Mouse (Mus musculus) heart, postnatal 0 days (tissue): ENCODE measurements around the gene H2-M10.5. TPM values are rescaled to one million over a fixed set of nuclear protein-coding genes. Genes with fewer than 3 reads are reported as not detected.
A peak's percentile ranks its signal among the peaks of the same experiment; 100 is the strongest.

Experiments
- ATAC-seq: fragments of 200-750 bp; cut with Nextera tagmentation; 2 replicates; pipeline ENCODE4 v1.8.0; 2017; ENCODE audit warnings: low read depth, moderate number of reproducible peaks, moderate library complexity; ENCODE audit not compliant: insufficient read depth
- DNase-seq: peaks from one replicate; pipeline ENCODE4 v3.0.0-alpha.2; 2016; ENCODE audit warnings: low spot score
- H3K27ac ChIP-seq: fragments of 300-500 bp; sonication (generic); 2 replicates; pipeline ENCODE4 v1.5.1; 2014; ENCODE audit warnings: low read depth, mild to moderate bottlenecking
- H3K27me3 ChIP-seq: fragments of 300-500 bp; sonication (generic); 2 replicates; pipeline ENCODE4 v1.6.1; 2014; ENCODE audit warnings: low read length, mixed read lengths; ENCODE audit not compliant: control insufficient read depth, insufficient read depth
- H3K36me3 ChIP-seq: fragments of 300-500 bp; sonication (generic); replicated peaks from 2 replicates; pipeline ENCODE4 v1.6.1; 2014; ENCODE audit warnings: low read length, mixed read lengths; ENCODE audit not compliant: control insufficient read depth, insufficient read depth
- H3K4me1 ChIP-seq: fragments of 300-500 bp; sonication (generic); 2 replicates; pipeline ENCODE4 v1.6.1; 2014; ENCODE audit warnings: antibody characterized with exemption; ENCODE audit not compliant: control insufficient read depth, insufficient read depth
- H3K4me2 ChIP-seq: fragments of 300-500 bp; sonication (generic); 2 replicates; pipeline ENCODE4 v1.6.1; 2014; ENCODE audit warnings: low read depth, mild to moderate bottlenecking, low read length, moderate library complexity
- H3K4me3 ChIP-seq: fragments of 300-500 bp; sonication (generic); 2 replicates; pipeline ENCODE4 v1.5.1; 2014; ENCODE audit warnings: low read depth, low read length
- H3K9ac ChIP-seq: fragments of 300-500 bp; sonication (generic); replicated peaks from 2 replicates; pipeline ENCODE4 v1.6.1; 2014; ENCODE audit warnings: low read depth, low read length, mixed read lengths
- H3K9me3 ChIP-seq: fragments of 300-500 bp; sonication (generic); replicated peaks from 2 replicates; pipeline ENCODE4 v1.6.1; 2016; ENCODE audit warnings: low read length; ENCODE audit not compliant: control insufficient read depth
- CTCF ChIP-seq: IDR thresholded peaks from 2 replicates; pipeline ENCODE4 v1.5.1; 2016; ENCODE audit warnings: antibody characterized with exemption, control low read depth, low read depth
- EP300 ChIP-seq: IDR thresholded peaks from 2 replicates; pipeline ENCODE4 v1.6.1; 2016; ENCODE audit warnings: antibody characterized with exemption, low read depth
- WGBS: fragments of 180-500 bp; shearing (Covaris S2); extraction: QIAGEN DNeasy Blood & Tissue Kit; methylation state at CpG from one replicate; pipeline ENCODE4 v1.1.7; 2014; 5-methylcytosine and 5-hydroxymethylcytosine counted together
- polyA plus RNA-seq: library from polyadenylated mRNA; unstranded; fragments of >200 nt; fragmentation: Nextera tagmentation; extraction: Ambion mirVana; gene quantifications from 2 replicates; pipeline ENCODE4 v1.2.1, GENCODE M21; 2015
- total RNA-seq: library from RNA; depleted of rRNA; stranded (reverse); fragments of >200 nt; gene quantifications from 2 replicates; pipeline ENCODE4 v1.2.3, GENCODE M21; 2014; ENCODE audit warnings: low replicate concordance; rRNA removed

H2-M10.5 gene
- total and polyA plus RNA-seq, 2 experiments from 2014 or later, result not detected

DNA sequence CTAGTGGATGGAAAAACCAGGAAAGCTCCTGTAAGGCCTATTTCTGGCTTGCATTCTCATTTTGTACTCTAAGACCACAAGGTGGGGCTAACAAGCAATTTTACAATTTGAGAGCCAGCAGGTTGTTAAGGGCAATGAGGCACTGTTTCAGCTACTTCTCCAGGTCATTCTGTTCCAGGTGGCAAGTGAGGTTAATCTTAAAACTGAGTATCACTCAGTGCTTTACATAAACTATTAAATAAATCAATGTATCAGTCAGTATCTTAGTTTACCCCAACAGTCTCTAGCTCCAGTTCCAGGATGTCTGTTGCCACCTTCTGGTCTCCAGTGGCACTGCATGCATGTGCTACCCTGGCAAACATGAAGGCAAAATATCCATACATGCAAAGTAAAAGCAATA is 51.3 kb downstream of the H2-M10.5 start:
- no peaks in the 10 kb centered on the region for H3K36me3 ChIP-seq
- H3K4me2 ChIP-seq, result no peak overlapping the region
- no peak overlapping the region for H3K4me3 ChIP-seq
- no peak overlapping the region for H3K27ac ChIP-seq
- H3K9ac ChIP-seq, result no peak overlapping the region
- ATAC-seq, result peak; percentile 27; the same call in 1 of the 2 replicates
- H3K9me3 ChIP-seq, result no peaks in the 10 kb centered on the region
- H3K4me1 ChIP-seq, result no peaks in the 10 kb centered on the region
- DNase-seq, result peak; percentile 32
- no peak for TF ChIP-seq EP300
- peak; percentile 65 for TF ChIP-seq CTCF
- H3K27me3 ChIP-seq, result no peaks in the 10 kb centered on the region

DNA sequence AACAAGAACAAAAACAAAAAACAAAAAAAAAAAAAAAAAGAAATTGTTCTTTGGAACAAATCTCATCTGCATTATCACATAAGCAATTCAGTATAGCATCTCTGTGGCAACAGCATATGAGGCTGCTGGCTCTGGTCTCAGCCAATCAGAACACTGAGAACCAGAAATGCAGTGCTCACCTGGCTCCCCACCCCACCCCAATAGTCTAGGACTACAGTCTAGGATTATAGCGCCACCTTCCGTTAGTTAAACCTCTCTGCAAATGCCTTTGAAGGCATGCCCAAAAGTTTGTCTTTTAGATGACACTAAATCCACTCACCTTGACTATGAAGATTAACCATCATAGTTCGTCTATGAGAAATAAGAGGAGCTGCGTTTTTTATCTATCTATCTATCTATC is 52.8 kb downstream of the H2-M10.5 start:
- Histone ChIP-seq H3K27ac (no peak overlapping the region), H3K4me2 (no peak overlapping the region), H3K36me3 (no peaks in the 10 kb centered on the region), H3K4me1 (no peaks in the 10 kb centered on the region), H3K4me3 (no peak overlapping the region), H3K27me3 (no peaks in the 10 kb centered on the region), H3K9me3 (no peaks in the 10 kb centered on the region), H3K9ac (no peak overlapping the region)
- DNase-seq (no peak), ATAC-seq (no peak)
- 20% methylated on average over 4 of the region's 4 CpGs for WGBS
- TF ChIP-seq CTCF (no peak; the same call in 1 of the 2 replicates), EP300 (no peak)

Other genes with a start within 250 kb of the H2-M10.5 start
- gene H2-M11, start 225.8 kb upstream of the H2-M10.5 start, total RNA-seq, result not detected in 2 replicates
- gene H2-M11, start 225.8 kb upstream of the H2-M10.5 start, polyA plus RNA-seq, result not detected in 2 replicates
- gene H2-M9, start 130.2 kb upstream of the H2-M10.5 start, total RNA-seq, result not detected in 2 replicates
- gene H2-M9, start 130.2 kb upstream of the H2-M10.5 start, polyA plus RNA-seq, result not detected in 2 replicates
- gene H2-M1, start 100.7 kb upstream of the H2-M10.5 start, total RNA-seq, result not detected in 2 replicates
- gene H2-M1, start 100.7 kb upstream of the H2-M10.5 start, polyA plus RNA-seq, result not detected in 2 replicates
- not detected in 2 replicates for gene H2-M10.6, start 39.3 kb downstream of the H2-M10.5 start, total RNA-seq
- gene H2-M10.6, start 39.3 kb downstream of the H2-M10.5 start, polyA plus RNA-seq, result not detected in 2 replicates
- 11.4 and 13.8 TPM in 2 replicates for gene Trim26, start 64.2 kb downstream of the H2-M10.5 start, total RNA-seq
- 14.0 and 14.9 TPM in 2 replicates for gene Trim26, start 64.2 kb downstream of the H2-M10.5 start, polyA plus RNA-seq
- gene Trim15, start 94.3 kb downstream of the H2-M10.5 start, total RNA-seq, result not detected in 2 replicates
- gene Trim15, start 94.3 kb downstream of the H2-M10.5 start, polyA plus RNA-seq, result not detected in 2 replicates
- gene Trim10, start 96.7 kb downstream of the H2-M10.5 start, total RNA-seq, result 0.15 TPM in 1 of 2 replicates, not detected in the other
- 0.63 and 0.97 TPM in 2 replicates for gene Trim10, start 96.7 kb downstream of the H2-M10.5 start, polyA plus RNA-seq
- gene Trim40, start 117.2 kb downstream of the H2-M10.5 start, total RNA-seq, result not detected in 2 replicates
- not detected in 2 replicates for gene Trim40, start 117.2 kb downstream of the H2-M10.5 start, polyA plus RNA-seq
- gene Trim31, start 125.2 kb downstream of the H2-M10.5 start, total RNA-seq, result not detected in 2 replicates
- gene Trim31, start 125.2 kb downstream of the H2-M10.5 start, polyA plus RNA-seq, result not detected in 2 replicates
- gene Rnf39, start 170.0 kb downstream of the H2-M10.5 start, total RNA-seq, result 0.66 and 8.0 TPM in 2 replicates
- gene Rnf39, start 170.0 kb downstream of the H2-M10.5 start, polyA plus RNA-seq, result 0.16 TPM in 2 replicates
- gene Ppp1r11, start 178.8 kb downstream of the H2-M10.5 start, total RNA-seq, result 22.3 and 29.6 TPM in 2 replicates
- 84.0 and 84.4 TPM in 2 replicates for gene Ppp1r11, start 178.8 kb downstream of the H2-M10.5 start, polyA plus RNA-seq
- gene Znrd1, start 185.6 kb downstream of the H2-M10.5 start, total RNA-seq, result 13.4 and 20.4 TPM in 2 replicates
- 33.6 and 38.4 TPM in 2 replicates for gene Znrd1, start 185.6 kb downstream of the H2-M10.5 start, polyA plus RNA-seq
- gene Znrd1as, start 185.7 kb downstream of the H2-M10.5 start, total RNA-seq, result 2.8 TPM in 1 of 2 replicates, not detected in the other
- 8.2 and 10.0 TPM in 2 replicates for gene Znrd1as, start 185.7 kb downstream of the H2-M10.5 start, polyA plus RNA-seq
- not detected in 2 replicates for gene 2410137M14Rik, start 208.3 kb downstream of the H2-M10.5 start, total RNA-seq
- gene 2410137M14Rik, start 208.3 kb downstream of the H2-M10.5 start, polyA plus RNA-seq, result 0.18 TPM in 1 of 2 replicates, not detected in the other
- not detected in 2 replicates for gene H2-M5, start 216.6 kb downstream of the H2-M10.5 start, total RNA-seq
- 0.04 TPM in 1 of 2 replicates, not detected in the other for gene H2-M5, start 216.6 kb downstream of the H2-M10.5 start, polyA plus RNA-seq
- gene Zfp57, start 228.3 kb downstream of the H2-M10.5 start, total RNA-seq, result 12.5 and 14.7 TPM in 2 replicates
- gene Zfp57, start 228.3 kb downstream of the H2-M10.5 start, polyA plus RNA-seq, result 9.2 and 10.0 TPM in 2 replicates